Mouse (Mus musculus): Measurements from ENCODE around the gene Drc7.

DNA sequence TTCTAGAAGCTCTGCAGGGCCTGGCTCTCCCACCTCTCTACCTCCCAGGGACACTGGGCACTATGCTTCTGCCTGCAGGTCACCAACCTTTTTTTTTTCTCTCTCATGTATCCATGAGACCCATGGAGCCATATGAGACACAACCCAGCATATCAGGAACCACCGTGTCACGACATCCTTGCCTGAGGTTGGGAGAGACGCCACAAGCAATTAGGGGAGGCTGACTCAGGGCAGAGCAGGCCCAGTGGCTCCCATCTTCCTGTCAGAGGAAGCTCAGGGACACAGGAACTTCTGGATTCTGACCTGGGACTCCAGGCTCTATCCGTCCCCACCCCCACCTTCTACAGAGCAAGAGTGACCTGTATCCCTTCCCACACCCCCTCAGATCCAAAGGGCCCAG lies 39.0 kb upstream of the Drc7 start:
- TF ChIP-seq POLR2A (IDR thresholded peaks at IDR 0.05; ENCODE audit: borderline replicate concordance, control insufficient read depth, low read depth, low read length) = no peak
- TF ChIP-seq CTCF (IDR thresholded peaks at IDR 0.05; ENCODE audit: control insufficient read depth, insufficient read depth, low read length) = no peak

Measured in bone marrow, adult 2 months (tissue).